In the genomic region with DNA sequence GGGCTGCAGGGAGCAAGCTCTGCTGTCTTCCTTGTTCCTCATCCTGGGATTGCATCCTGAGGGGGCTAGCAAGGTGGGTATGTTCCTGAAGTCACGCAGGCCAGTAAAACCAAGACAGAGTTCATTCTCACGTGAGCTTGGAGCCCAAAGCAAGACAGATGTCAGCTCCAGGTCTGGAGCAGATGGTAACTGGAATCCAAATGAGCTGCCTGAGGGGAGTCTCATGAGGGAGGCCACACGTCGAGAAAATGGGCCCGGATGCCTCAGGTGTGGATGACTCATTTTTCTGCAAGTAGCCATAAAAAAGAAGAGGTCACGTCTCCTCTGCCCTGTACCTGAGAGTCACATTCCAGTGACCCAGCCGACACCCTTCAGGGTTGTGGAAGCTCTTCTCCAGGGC, we compare ENCODE assay signal across 24 mouse cellular contexts. TPM values are rescaled to one million over a fixed set of nuclear protein-coding genes. Genes with fewer than 3 reads are reported as not detected.
DNase-seq lines count a peak whose midpoint lies in the region; ATAC-seq and TF ChIP-seq lines count a peak whose summit lies in the region.
"Had no signal": no experiment of that assay in that cellular context is flagged by ENCODE, and none has a peak within 500 bp of the region (broad histone marks: within the 10 kb centered on the region; RNA-seq: fewer than 3 reads in every experiment).

No protein-coding gene starts in this region.

- H3K4me2 ChIP-seq in intestine, embryonic 15.5 days (replicated peaks), result no peak overlapping the region
- no peak overlapping the region for H3K4me2 ChIP-seq in intestine, postnatal 0 days (replicated peaks; ENCODE audit: low read depth)
- H3K4me2 ChIP-seq: embryonic facial prominence, embryonic 12.5 days; forebrain, embryonic 13.5 days; forebrain, embryonic 15.5 days had no signal

- H3K9me3 ChIP-seq in heart, embryonic 10.5 days, result no peaks in the 10 kb centered on the region
- no peaks in the 10 kb centered on the region for H3K9me3 ChIP-seq in intestine, embryonic 15.5 days
- no peaks in the 10 kb centered on the region for H3K9me3 ChIP-seq in intestine, postnatal 0 days (ENCODE audit: control insufficient read depth)
- H3K9me3 ChIP-seq in E14TG2a.4 (ENCODE audit: low read length), result peaks cover 8% of the 10 kb centered on the region; the same call in 1 of the 2 replicates
- H3K9me3 ChIP-seq: embryonic facial prominence, embryonic 10.5 days; embryonic facial prominence, embryonic 12.5 days; forebrain, embryonic 13.5 days; forebrain, embryonic 15.5 days; G1E had no signal

- H3K9ac ChIP-seq in intestine, embryonic 15.5 days, result no peak overlapping the region
- no peak overlapping the region for H3K9ac ChIP-seq in intestine, postnatal 0 days (ENCODE audit: low read depth, low read length)
- H3K9ac ChIP-seq: embryonic facial prominence, embryonic 12.5 days; forebrain, embryonic 13.5 days; forebrain, embryonic 15.5 days; forebrain, postnatal 0 days had no signal

- DNase-seq in heart, embryonic 10.5 days (ENCODE audit: low spot score), result no peak
- DNase-seq in heart, adult 8-10 months (ENCODE audit: low spot score), result no peak
- DNase-seq in kidney, postnatal 36 days, result no peak
- DNase-seq: adrenal gland, adult 8-10 months; adrenal gland, postnatal 14 days; adrenal gland, postnatal 36 days; B cell, adult 2 months; cerebellum, adult 11-12 months; cerebellum, adult 2 months; cerebellum, adult 9-10 months; cerebellum, postnatal 10 days; cerebellum, postnatal 25 days; forebrain, postnatal 0 days had no signal

- WGBS in heart, embryonic 10.5 days, result 73% methylated on average over 7 of the region's 7 CpGs
- WGBS in intestine, embryonic 15.5 days, result 48% methylated on average over 7 of the region's 7 CpGs
- 45% methylated on average over 7 of the region's 7 CpGs for WGBS in intestine, postnatal 0 days

- no peak overlapping the region for H3K4me3 ChIP-seq in heart, embryonic 10.5 days
- no peak overlapping the region for H3K4me3 ChIP-seq in intestine, embryonic 15.5 days (replicated peaks)
- H3K4me3 ChIP-seq in intestine, postnatal 0 days (ENCODE audit: low read depth, low read length), result no peak overlapping the region
- peak overlapping the region; percentile 30 for H3K4me3 ChIP-seq in E14TG2a.4 (replicated peaks; ENCODE audit: low read length)
- H3K4me3 ChIP-seq: embryonic facial prominence, embryonic 10.5 days; embryonic facial prominence, embryonic 12.5 days; forebrain, embryonic 13.5 days; forebrain, embryonic 15.5 days had no signal

- H3K4me1 ChIP-seq in heart, embryonic 10.5 days, result peaks cover 37% of the 10 kb centered on the region
- H3K4me1 ChIP-seq in intestine, embryonic 15.5 days (replicated peaks), result peaks cover 3% of the 10 kb centered on the region; the same call in 1 of the 2 replicates
- no peaks in the 10 kb centered on the region for H3K4me1 ChIP-seq in intestine, postnatal 0 days (replicated peaks; ENCODE audit: control insufficient read depth, insufficient read depth, low read length)
- peaks cover 71% of the 10 kb centered on the region for H3K4me1 ChIP-seq in E14TG2a.4 (replicated peaks; ENCODE audit: low read depth, low read length)
- H3K4me1 ChIP-seq: embryonic facial prominence, embryonic 12.5 days; forebrain, embryonic 13.5 days had no signal

- no peaks in the 10 kb centered on the region for H3K36me3 ChIP-seq in heart, embryonic 10.5 days
- no peaks in the 10 kb centered on the region for H3K36me3 ChIP-seq in intestine, embryonic 15.5 days
- no peaks in the 10 kb centered on the region for H3K36me3 ChIP-seq in intestine, postnatal 0 days (ENCODE audit: control insufficient read depth, insufficient read depth)
- no peaks in the 10 kb centered on the region for H3K36me3 ChIP-seq in E14TG2a.4 (ENCODE audit: insufficient read depth, low read length)
- H3K36me3 ChIP-seq: embryonic facial prominence, embryonic 10.5 days; embryonic facial prominence, embryonic 12.5 days; forebrain, embryonic 15.5 days; G1E had no signal

- TF ChIP-seq CTCF in intestine, postnatal 0 days (IDR thresholded peaks at IDR 0.05; ENCODE audit: low read depth), result no peak
- TF ChIP-seq CTCF in E14TG2a.4 (conservative IDR thresholded peaks at IDR 0.05; ENCODE audit: low read length), result no peak

- peaks cover 10% of the 10 kb centered on the region; the same call in 1 of the 2 replicates for H3K27me3 ChIP-seq in heart, embryonic 10.5 days (ENCODE audit: insufficient read depth, poor library complexity, severe bottlenecking)
- no peaks in the 10 kb centered on the region for H3K27me3 ChIP-seq in intestine, embryonic 15.5 days (replicated peaks)
- no peaks in the 10 kb centered on the region for H3K27me3 ChIP-seq in intestine, postnatal 0 days (replicated peaks; ENCODE audit: control insufficient read depth, insufficient read depth, low read length)
- peaks cover 9% of the 10 kb centered on the region for H3K27me3 ChIP-seq in E14TG2a.4 (ENCODE audit: insufficient read depth, low read length)
- H3K27me3 ChIP-seq: embryonic facial prominence, embryonic 12.5 days; forebrain, embryonic 13.5 days; forebrain, embryonic 15.5 days; Patski had no signal

- 0 out of 2 replicates have a peak, but pooled peaks have one; percentile 18 for ATAC-seq in intestine, embryonic 15.5 days
- no peak for ATAC-seq in intestine, postnatal 0 days
- ATAC-seq: activated CD4-positive, CD25-positive, alpha-beta regulatory T cell, adult 4 months; CD4-positive, CD25-positive, alpha-beta regulatory T cell, adult 4 months; forebrain, embryonic 13.5 days; forebrain, embryonic 15.5 days; forebrain, postnatal 0 days; Patski had no signal

- H3K27ac ChIP-seq in heart, embryonic 10.5 days, result peak overlapping the region; percentile 38; the same call in 1 of the 2 replicates
- no peak overlapping the region for H3K27ac ChIP-seq in intestine, embryonic 15.5 days
- no peak overlapping the region for H3K27ac ChIP-seq in intestine, postnatal 0 days (ENCODE audit: low read depth, low read length)
- H3K27ac ChIP-seq: embryonic facial prominence, embryonic 10.5 days; embryonic facial prominence, embryonic 12.5 days; forebrain, embryonic 13.5 days; forebrain, embryonic 15.5 days had no signal

RNA-seq across cellular contexts. Expression of gene Slc2a1, which starts 14.6 kb away (rescaled TPM):
- polyA plus RNA-seq in heart, embryonic 10.5 days (2016; fragmentation: Nextera tagmentation; extraction: Ambion mirVana), result 549 and 607 TPM in 2 replicates
- 10 to 100 TPM; 12.6 to 22.5 (median 14.9) TPM for total RNA-seq in heart, adult 8-10 months (2022)
- 132 and 136 TPM in 2 replicates for polyA plus RNA-seq in intestine, embryonic 15.5 days (2015; fragmentation: Nextera tagmentation; extraction: Ambion mirVana)
- polyA plus RNA-seq in intestine, postnatal 0 days (2015; fragmentation: Nextera tagmentation; extraction: Ambion mirVana), result 18.1 and 19.0 TPM in 2 replicates
